Mouse (Mus musculus) liver, embryonic 14.5 days (tissue): ENCODE measurements around the gene Sox6.

Experiments
- CTCF ChIP-seq: IDR thresholded peaks from 2 replicates; pipeline ENCODE4 v1.5.1; 2016; ENCODE audit warnings: antibody characterized with exemption, low read depth, control low read depth
- EP300 ChIP-seq: IDR thresholded peaks from 2 replicates; pipeline ENCODE4 v1.6.1; 2016; ENCODE audit warnings: antibody characterized with exemption, low read depth

DNA sequence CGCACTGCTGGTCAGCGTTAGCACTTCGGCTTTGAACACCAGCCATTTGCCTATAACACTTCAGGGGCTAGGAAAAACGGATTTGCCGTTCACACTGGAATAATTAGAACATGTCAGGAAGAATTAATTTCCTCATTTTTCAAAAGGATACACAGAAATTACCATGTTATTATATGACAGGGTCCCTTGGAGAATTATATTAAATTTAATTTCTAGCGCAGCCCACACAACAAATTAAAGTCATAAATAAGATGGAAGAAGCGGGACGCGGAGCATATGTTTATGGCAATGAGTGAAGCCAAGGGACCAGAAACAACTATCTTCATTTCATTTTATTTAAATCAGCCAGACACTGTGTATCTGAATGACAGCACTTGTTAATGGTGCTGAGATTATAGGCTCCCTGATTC is 133.8 kb downstream of the Sox6 start:
- TF ChIP-seq CTCF = no peak
- TF ChIP-seq EP300 = no peak
